Mouse (Mus musculus) liver, embryonic 12.5 days (tissue): ENCODE results near the gene Ctdspl. TPM values are rescaled to one million over a fixed set of nuclear protein-coding genes. Genes with fewer than 3 reads are reported as not detected.

Experiments
- ATAC-seq: fragments of 200-750 bp; cut with Nextera tagmentation; 2 replicates; pipeline ENCODE4 v1.8.0; 2017; ENCODE audit warnings: moderate number of reproducible peaks, mild to moderate bottlenecking, moderate library complexity
- H3K27ac ChIP-seq: fragments of 300-500 bp; sonication (generic); 2 replicates; pipeline ENCODE4 v1.5.1; 2016; ENCODE audit warnings: mild to moderate bottlenecking
- H3K27me3 ChIP-seq: fragments of 300-500 bp; sonication (generic); replicated peaks from 2 replicates; pipeline ENCODE4 v1.6.1; 2016; ENCODE audit warnings: mild to moderate bottlenecking, moderate library complexity
- H3K36me3 ChIP-seq: fragments of 300-500 bp; sonication (generic); 2 replicates; pipeline ENCODE4 v1.6.1; 2016; ENCODE audit warnings: mild to moderate bottlenecking, moderate library complexity
- H3K4me1 ChIP-seq: fragments of 300-500 bp; sonication (generic); 2 replicates; pipeline ENCODE4 v1.6.1; 2016
- H3K4me2 ChIP-seq: fragments of 300-500 bp; sonication (generic); 2 replicates; pipeline ENCODE4 v1.6.1; 2016; ENCODE audit warnings: mild to moderate bottlenecking, moderate library complexity
- H3K4me3 ChIP-seq: fragments of 300-500 bp; sonication (generic); 2 replicates; pipeline ENCODE4 v1.5.1; 2016; ENCODE audit warnings: mild to moderate bottlenecking, moderate library complexity
- H3K9ac ChIP-seq: fragments of 300-500 bp; sonication (generic); 2 replicates; pipeline ENCODE4 v1.6.1; 2016; ENCODE audit warnings: mild to moderate bottlenecking, moderate library complexity
- H3K9me3 ChIP-seq: fragments of 300-500 bp; sonication (generic); replicated peaks from 2 replicates; pipeline ENCODE4 v1.6.1; 2016; ENCODE audit warnings: mild to moderate bottlenecking, moderate library complexity
- WGBS: fragments of 180-500 bp; shearing (Covaris S2); methylation state at CpG from one replicate; pipeline ENCODE4 v1.1.7; 2016; ENCODE audit not compliant: insufficient replicate concordance; 5-methylcytosine and 5-hydroxymethylcytosine counted together
- polyA plus RNA-seq: library from polyadenylated mRNA; unstranded; fragments of >200 nt; fragmentation: Nextera tagmentation; extraction: Ambion mirVana; gene quantifications from 2 replicates; pipeline ENCODE4 v1.2.1, GENCODE M21; 2016

Ctdspl gene
- 3.9 and 4.4 TPM in 2 replicates for polyA plus RNA-seq

- Histone ChIP-seq H3K36me3 (no peaks in the 10 kb centered on the region), H3K4me3 (peak within 1 kb of the TSS; percentile 73), H3K9ac (peak within 1 kb of the TSS; percentile 84), H3K4me1 (peaks cover 37% of the 10 kb centered on the region), H3K9me3 (no peaks in the 10 kb centered on the region), H3K27ac (peak within 1 kb of the TSS; percentile 86), H3K4me2 (peak within 1 kb of the TSS; percentile 99), H3K27me3 (peaks cover 7% of the 10 kb centered on the region; the same call in 1 of the 2 replicates)
- peak; percentile 72 for ATAC-seq
- WGBS: under 1% methylated on average over 46 of the region's 73 CpGs
These were observed at the start of gene Ctdspl for GRCm38 (mm10) chr9:118926111-118926650. Gene Ctdspl (plus strand): TSS chr9:118926453.

GRCm38 (mm10) chr9:118876902-118877301 is 49.4 kb upstream of the Ctdspl start:
- Histone ChIP-seq H3K4me2 (no peak overlapping the region), H3K4me1 (no peaks in the 10 kb centered on the region), H3K36me3 (no peaks in the 10 kb centered on the region), H3K9ac (no peak overlapping the region), H3K27me3 (no peaks in the 10 kb centered on the region), H3K9me3 (no peaks in the 10 kb centered on the region), H3K4me3 (no peak overlapping the region), H3K27ac (no peak overlapping the region)
- ATAC-seq: no peak
- 36% methylated on average over 10 of the region's 10 CpGs for WGBS

- ATAC-seq: no peak
- no peaks in the 10 kb centered on the region for H3K27me3 ChIP-seq
- no peaks in the 10 kb centered on the region for H3K36me3 ChIP-seq
- H3K4me3 ChIP-seq: no peak overlapping the region
- H3K9me3 ChIP-seq: no peaks in the 10 kb centered on the region
- WGBS: 66% methylated on average over 7 of the region's 7 CpGs
- H3K9ac ChIP-seq: no peak overlapping the region
- H3K4me1 ChIP-seq: no peaks in the 10 kb centered on the region
- no peak overlapping the region for H3K4me2 ChIP-seq
- no peak overlapping the region for H3K27ac ChIP-seq
These were observed 48.8 kb upstream of the Ctdspl start for GRCm38 (mm10) chr9:118877365-118878008.

- WGBS: 76% methylated on average over 11 of the region's 11 CpGs
- Histone ChIP-seq H3K27me3 (no peaks in the 10 kb centered on the region), H3K4me1 (no peaks in the 10 kb centered on the region), H3K9me3 (no peaks in the 10 kb centered on the region), H3K4me2 (no peak overlapping the region), H3K27ac (no peak overlapping the region), H3K9ac (no peak overlapping the region), H3K4me3 (no peak overlapping the region), H3K36me3 (no peaks in the 10 kb centered on the region)
- ATAC-seq: no peak
These were observed 47.7 kb upstream of the Ctdspl start for GRCm38 (mm10) chr9:118878596-118878995.

- H3K27ac ChIP-seq: no peak overlapping the region
- no peak overlapping the region for H3K4me3 ChIP-seq
- ATAC-seq: no peak
- no peak overlapping the region for H3K4me2 ChIP-seq
- no peak overlapping the region for H3K9ac ChIP-seq
- H3K27me3 ChIP-seq: no peaks in the 10 kb centered on the region
- no peaks in the 10 kb centered on the region for H3K9me3 ChIP-seq
- no peaks in the 10 kb centered on the region for H3K36me3 ChIP-seq
- H3K4me1 ChIP-seq: no peaks in the 10 kb centered on the region
- WGBS: 51% methylated on average over 7 of the region's 7 CpGs
These were observed 44.8 kb upstream of the Ctdspl start for GRCm38 (mm10) chr9:118881281-118881945.

GRCm38 (mm10) chr9:118881946-118882284 is 44.3 kb upstream of the Ctdspl start:
- H3K4me2 ChIP-seq: no peak overlapping the region
- H3K4me1 ChIP-seq: no peaks in the 10 kb centered on the region
- no peak overlapping the region for H3K9ac ChIP-seq
- no peaks in the 10 kb centered on the region for H3K36me3 ChIP-seq
- no peak for ATAC-seq
- WGBS: 66% methylated on average over 6 of the region's 6 CpGs
- H3K4me3 ChIP-seq: no peak overlapping the region
- H3K27me3 ChIP-seq: no peaks in the 10 kb centered on the region
- no peaks in the 10 kb centered on the region for H3K9me3 ChIP-seq
- no peak overlapping the region for H3K27ac ChIP-seq

- 53% methylated on average over 7 of the region's 7 CpGs for WGBS
- Histone ChIP-seq H3K27ac (no peak overlapping the region), H3K4me2 (no peak overlapping the region), H3K9me3 (no peaks in the 10 kb centered on the region), H3K4me3 (no peak overlapping the region), H3K9ac (no peak overlapping the region), H3K27me3 (no peaks in the 10 kb centered on the region), H3K4me1 (no peaks in the 10 kb centered on the region), H3K36me3 (no peaks in the 10 kb centered on the region)
- ATAC-seq: no peak
These were observed 43.1 kb upstream of the Ctdspl start for GRCm38 (mm10) chr9:118883150-118883549.

GRCm38 (mm10) chr9:118885785-118886184 is 40.5 kb upstream of the Ctdspl start:
- Histone ChIP-seq H3K27ac (no peak overlapping the region), H3K4me3 (no peak overlapping the region), H3K4me1 (peaks cover 6% of the 10 kb centered on the region; the same call in 1 of the 2 replicates), H3K27me3 (no peaks in the 10 kb centered on the region), H3K9ac (no peak overlapping the region), H3K4me2 (no peak overlapping the region), H3K36me3 (no peaks in the 10 kb centered on the region), H3K9me3 (no peaks in the 10 kb centered on the region)
- ATAC-seq: no peak
- WGBS: 64% methylated on average over 6 of the region's 6 CpGs

GRCm38 (mm10) chr9:118887201-118887600 is 39.1 kb upstream of the Ctdspl start:
- H3K4me1 ChIP-seq: peaks cover 6% of the 10 kb centered on the region; the same call in 1 of the 2 replicates
- H3K4me3 ChIP-seq: no peak overlapping the region
- H3K4me2 ChIP-seq: no peak overlapping the region
- WGBS: 75% methylated on average over 7 of the region's 7 CpGs
- no peaks in the 10 kb centered on the region for H3K27me3 ChIP-seq
- H3K9ac ChIP-seq: no peak overlapping the region
- H3K9me3 ChIP-seq: no peaks in the 10 kb centered on the region
- no peaks in the 10 kb centered on the region for H3K36me3 ChIP-seq
- no peak overlapping the region for H3K27ac ChIP-seq
- no peak for ATAC-seq

- H3K4me1 ChIP-seq: peaks cover 6% of the 10 kb centered on the region; the same call in 1 of the 2 replicates
- H3K4me3 ChIP-seq: no peak overlapping the region
- no peaks in the 10 kb centered on the region for H3K36me3 ChIP-seq
- no peak overlapping the region for H3K9ac ChIP-seq
- H3K4me2 ChIP-seq: no peak overlapping the region
- no peak overlapping the region for H3K27ac ChIP-seq
- H3K27me3 ChIP-seq: no peaks in the 10 kb centered on the region
- ATAC-seq: no peak
- 75% methylated on average over 8 of the region's 8 CpGs for WGBS
- no peaks in the 10 kb centered on the region for H3K9me3 ChIP-seq
These were observed 38.5 kb upstream of the Ctdspl start for GRCm38 (mm10) chr9:118887734-118888133.

- H3K27ac ChIP-seq: no peak overlapping the region
- no peak for ATAC-seq
- no peaks in the 10 kb centered on the region for H3K27me3 ChIP-seq
- no peaks in the 10 kb centered on the region for H3K9me3 ChIP-seq
- no peak overlapping the region for H3K4me2 ChIP-seq
- no peak overlapping the region for H3K4me3 ChIP-seq
- peaks cover 6% of the 10 kb centered on the region; the same call in 1 of the 2 replicates for H3K4me1 ChIP-seq
- H3K36me3 ChIP-seq: no peaks in the 10 kb centered on the region
- no peak overlapping the region for H3K9ac ChIP-seq
- 53% methylated on average over 4 of the region's 4 CpGs for WGBS
These were observed 36.1 kb upstream of the Ctdspl start for GRCm38 (mm10) chr9:118890149-118890548.

- 64% methylated on average over 2 of the region's 2 CpGs for WGBS
- H3K9ac ChIP-seq: no peak overlapping the region
- no peaks in the 10 kb centered on the region for H3K27me3 ChIP-seq
- no peak overlapping the region for H3K4me2 ChIP-seq
- peaks cover 6% of the 10 kb centered on the region; the same call in 1 of the 2 replicates for H3K4me1 ChIP-seq
- H3K36me3 ChIP-seq: no peaks in the 10 kb centered on the region
- H3K27ac ChIP-seq: no peak overlapping the region
- no peak overlapping the region for H3K4me3 ChIP-seq
- H3K9me3 ChIP-seq: no peaks in the 10 kb centered on the region
- no peak for ATAC-seq
These were observed 35.6 kb upstream of the Ctdspl start for GRCm38 (mm10) chr9:118890645-118891044.
